Mouse (Mus musculus) megakaryocyte, embryonic 14.5 days (primary cell): ENCODE results near the gene Cyb5r3. TPM values are rescaled to one million over a fixed set of nuclear protein-coding genes. Genes with fewer than 3 reads are reported as not detected.

ENCODE experiments used
- H3K27me3 ChIP-seq: replicated peaks from 2 replicates; pipeline ENCODE3; 2012; ENCODE audit warnings: inconsistent platforms
- H3K36me3 ChIP-seq: replicated peaks from 2 replicates; pipeline ENCODE3; 2012; ENCODE audit warnings: low read length, inconsistent platforms, mixed read lengths
- H3K4me1 ChIP-seq: 2 replicates; pipeline ENCODE4 v1.6.1; 2012; ENCODE audit warnings: inconsistent platforms
- H3K4me3 ChIP-seq: replicated peaks from 2 replicates; pipeline ENCODE3; 2012; ENCODE audit warnings: moderate library complexity, mild to moderate bottlenecking, inconsistent platforms
- H3K9me3 ChIP-seq: 2 replicates; pipeline ENCODE4 v1.6.1; 2012; ENCODE audit warnings: inconsistent platforms
- FLI1 ChIP-seq: IDR thresholded peaks from 2 replicates; pipeline ENCODE4 v1.6.1; 2012; ENCODE audit warnings: low read length, inconsistent platforms, mixed read lengths
- GATA1 ChIP-seq: IDR thresholded peaks from 3 replicates; pipeline ENCODE4 v1.6.1; 2012; ENCODE audit warnings: mixed read lengths, low read length, inconsistent platforms, borderline replicate concordance
- polyA plus RNA-seq: library from polyadenylated mRNA; stranded (reverse); fragments of >175 nt; gene quantifications from 2 replicates; pipeline ENCODE4 v1.2.3, GENCODE M21; 2012; ENCODE audit warnings: low replicate concordance; ENCODE audit not compliant: insufficient read depth

Gene Cyb5r3
- polyA plus RNA-seq, 1 experiment, result 127 TPM

- H3K27me3 ChIP-seq, result no peaks in the 10 kb centered on the region
- peaks cover 84% of the 10 kb centered on the region for H3K36me3 ChIP-seq
- H3K4me3 ChIP-seq, result no peak overlapping the region
- no peak for TF ChIP-seq GATA1
- TF ChIP-seq FLI1, result no peak
- H3K9me3 ChIP-seq, result no peaks in the 10 kb centered on the region
- H3K4me1 ChIP-seq, result peaks cover 11% of the 10 kb centered on the region
These were observed 64.6 kb downstream of the Cyb5r3 start for GRCm38 (mm10) chr15:83107814-83108213.

GRCm38 (mm10) chr15:83106426-83106825 is 66.0 kb downstream of the Cyb5r3 start:
- TF ChIP-seq FLI1 (no peak), GATA1 (no peak)

More at GRCm38 (mm10) chr15:83106426-83106825, 66.0 kb downstream of the Cyb5r3 start:
- peaks cover 7% of the 10 kb centered on the region for H3K4me1 ChIP-seq
- no peaks in the 10 kb centered on the region for H3K27me3 ChIP-seq
- H3K36me3 ChIP-seq, result peaks cover 85% of the 10 kb centered on the region
- no peak overlapping the region for H3K4me3 ChIP-seq
- H3K9me3 ChIP-seq, result no peaks in the 10 kb centered on the region

Other genes starting within 250 kb of the Cyb5r3 start
- gene Tcf20, start 184.7 kb downstream of the Cyb5r3 start, polyA plus RNA-seq, result 4.5 and 7.5 TPM in 2 replicates
- gene Nfam1, start 139.3 kb downstream of the Cyb5r3 start, polyA plus RNA-seq, result 3.8 and 7.7 TPM in 2 replicates
- 4.7 and 8.1 TPM in 2 replicates for gene Serhl, start 83.1 kb downstream of the Cyb5r3 start, polyA plus RNA-seq
- gene Rrp7a, start 49.8 kb downstream of the Cyb5r3 start, polyA plus RNA-seq, result 23.5 and 59.4 TPM in 2 replicates
- 69.1 and 81.7 TPM in 2 replicates for gene Poldip3, start 23.2 kb downstream of the Cyb5r3 start, polyA plus RNA-seq
- gene A4galt, start 79.2 kb upstream of the Cyb5r3 start, polyA plus RNA-seq, result not detected in 2 replicates
- gene Arfgap3, start 177.7 kb upstream of the Cyb5r3 start, polyA plus RNA-seq, result 4.4 and 22.6 TPM in 2 replicates